Mouse (Mus musculus): ENCODE measurements at regions not wholly inside any gene's neighbourhood (a gene's known extent, or its start where the extent isn't known, plus 50 kb on each side); places are given as distances from the start of the nearest gene placed in this dataset.

DNA sequence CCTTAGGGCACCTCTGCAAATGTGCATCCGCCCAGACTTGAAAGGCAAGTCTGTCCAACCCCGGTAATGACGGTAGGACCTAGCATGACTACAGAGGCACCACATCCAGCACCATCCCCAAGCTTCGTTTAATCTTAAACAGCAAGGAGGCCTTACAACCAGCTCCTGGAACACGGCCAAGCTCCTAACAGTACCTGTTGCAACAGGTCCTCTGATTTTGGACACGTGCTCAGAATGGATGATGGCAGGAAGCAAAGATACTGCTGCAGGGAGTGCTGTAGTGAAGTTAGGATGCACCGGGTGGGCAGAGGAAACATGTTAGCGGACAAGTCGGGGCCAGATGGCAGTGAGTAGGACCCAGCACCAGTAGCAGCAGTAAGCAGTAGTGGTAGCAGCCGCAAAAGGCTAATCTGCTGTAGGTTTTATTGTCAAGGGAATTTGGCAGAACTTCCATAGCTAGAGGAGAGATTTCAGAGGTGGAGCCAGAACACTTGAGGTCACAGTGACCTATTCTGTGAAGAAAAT lies 2813.5 kb upstream of the Gm7489 start:
- no peak for ATAC-seq (replicated peaks; ENCODE audit: low FRiP score)
- no peak for DNase-seq (ENCODE audit: low spot score)
- Histone ChIP-seq H3K9ac (ENCODE audit: low read depth, low read length) (no peak overlapping the region), H3K36me3 (ENCODE audit: control insufficient read depth, insufficient read depth, low read length) (no peaks in the 10 kb centered on the region), H3K4me1 (replicated peaks; ENCODE audit: control insufficient read depth, insufficient read depth, low read length) (no peaks in the 10 kb centered on the region), H3K9me3 (ENCODE audit: control insufficient read depth, low read length) (no peaks in the 10 kb centered on the region), H3K27ac (ENCODE audit: low read depth, low read length) (no peak overlapping the region), H3K4me3 (ENCODE audit: low read depth, low read length) (no peak overlapping the region), H3K27me3 (replicated peaks; ENCODE audit: control insufficient read depth, insufficient read depth, low read length) (no peaks in the 10 kb centered on the region), H3K4me2 (no peak overlapping the region)
- 83% methylated on average over 10 of the region's 10 CpGs for WGBS

DNA sequence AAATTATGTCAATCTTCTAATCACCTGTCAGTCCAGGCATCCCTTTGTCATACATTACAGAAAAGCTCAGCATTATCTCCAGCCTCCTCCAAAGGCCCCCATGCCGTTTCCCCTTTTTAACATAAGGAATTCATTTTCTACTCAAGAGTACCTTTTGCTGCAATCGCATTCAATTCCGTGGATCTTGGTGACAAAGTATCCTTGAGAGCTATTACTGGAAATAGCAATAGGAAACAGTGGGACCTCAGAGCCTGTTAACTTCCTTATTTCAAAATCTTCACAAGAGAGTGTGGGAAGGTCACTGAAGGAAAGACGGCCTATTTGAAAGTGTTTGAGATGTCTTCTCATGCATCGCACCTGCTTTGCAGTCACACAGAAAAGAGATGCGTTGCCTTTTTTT lies 2811.0 kb upstream of the Gm7489 start:
- no peak overlapping the region for H3K4me2 ChIP-seq
- ATAC-seq (replicated peaks; ENCODE audit: low FRiP score) (no peak), DNase-seq (ENCODE audit: low spot score) (no peak)
- H3K27ac ChIP-seq (ENCODE audit: low read depth, low read length): no peak overlapping the region
- WGBS: 50% methylated on average over 6 of the region's 6 CpGs
- H3K9ac ChIP-seq (ENCODE audit: low read depth, low read length): no peak overlapping the region
- no peak overlapping the region for H3K4me3 ChIP-seq (ENCODE audit: low read depth, low read length)
- no peaks in the 10 kb centered on the region for H3K27me3 ChIP-seq (replicated peaks; ENCODE audit: control insufficient read depth, insufficient read depth, low read length)
- H3K36me3 ChIP-seq (ENCODE audit: control insufficient read depth, insufficient read depth, low read length): no peaks in the 10 kb centered on the region
- H3K4me1 ChIP-seq (replicated peaks; ENCODE audit: control insufficient read depth, insufficient read depth, low read length): no peaks in the 10 kb centered on the region
- H3K9me3 ChIP-seq (ENCODE audit: control insufficient read depth, low read length): no peaks in the 10 kb centered on the region

- Histone ChIP-seq H3K4me1 (replicated peaks; ENCODE audit: control insufficient read depth, insufficient read depth, low read length) (no peaks in the 10 kb centered on the region), H3K27me3 (replicated peaks; ENCODE audit: control insufficient read depth, insufficient read depth, low read length) (no peaks in the 10 kb centered on the region), H3K36me3 (ENCODE audit: control insufficient read depth, insufficient read depth, low read length) (no peaks in the 10 kb centered on the region), H3K27ac (ENCODE audit: low read depth, low read length) (no peak overlapping the region), H3K9me3 (ENCODE audit: control insufficient read depth, low read length) (no peaks in the 10 kb centered on the region), H3K4me2 (no peak overlapping the region), H3K4me3 (ENCODE audit: low read depth, low read length) (no peak overlapping the region), H3K9ac (ENCODE audit: low read depth, low read length) (no peak overlapping the region)
- WGBS: 67% methylated on average over 7 of the region's 7 CpGs
- DNase-seq (ENCODE audit: low spot score) (no peak), ATAC-seq (replicated peaks; ENCODE audit: low FRiP score) (no peak)
Observed at GRCm38 (mm10) chr15:51074196-51074595, 2810.5 kb upstream of the Gm7489 start.

GRCm38 (mm10) chr15:51083677-51084322 lies 2800.9 kb upstream of the Gm7489 start:
- H3K36me3 ChIP-seq (ENCODE audit: control insufficient read depth, insufficient read depth, low read length): no peaks in the 10 kb centered on the region
- no peaks in the 10 kb centered on the region for H3K4me1 ChIP-seq (replicated peaks; ENCODE audit: control insufficient read depth, insufficient read depth, low read length)
- H3K27me3 ChIP-seq (replicated peaks; ENCODE audit: control insufficient read depth, insufficient read depth, low read length): no peaks in the 10 kb centered on the region
- 49% methylated on average over 12 of the region's 12 CpGs for WGBS
- no peak overlapping the region for H3K9ac ChIP-seq (ENCODE audit: low read depth, low read length)
- DNase-seq (ENCODE audit: low spot score) (no peak), ATAC-seq (replicated peaks; ENCODE audit: low FRiP score) (no peak)
- H3K27ac ChIP-seq (ENCODE audit: low read depth, low read length): no peak overlapping the region
- H3K4me2 ChIP-seq: no peak overlapping the region
- no peak overlapping the region for H3K4me3 ChIP-seq (ENCODE audit: low read depth, low read length)
- no peaks in the 10 kb centered on the region for H3K9me3 ChIP-seq (ENCODE audit: control insufficient read depth, low read length)

DNA sequence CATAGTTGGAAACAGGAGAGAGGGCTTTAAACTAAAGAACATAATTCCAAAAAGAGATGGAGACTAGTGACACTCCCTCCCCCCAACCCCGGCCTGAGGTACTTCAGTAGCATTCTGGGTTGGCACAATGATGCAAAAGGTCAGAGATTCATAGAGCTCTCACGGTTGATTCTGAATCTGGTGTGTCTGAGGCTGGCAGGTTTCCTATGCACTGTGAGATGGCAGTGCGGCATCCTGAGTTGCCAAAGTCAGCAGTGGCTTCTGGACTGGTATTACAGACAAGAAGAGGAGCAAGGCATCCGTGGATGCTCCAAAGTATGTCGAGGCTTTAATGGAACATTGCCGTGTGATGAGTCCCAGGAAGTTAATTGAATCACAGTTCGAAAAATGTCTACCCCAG lies 2791.8 kb upstream of the Gm7489 start:
- Histone ChIP-seq H3K4me2 (no peak overlapping the region), H3K9me3 (ENCODE audit: control insufficient read depth, low read length) (no peaks in the 10 kb centered on the region), H3K9ac (ENCODE audit: low read depth, low read length) (no peak overlapping the region), H3K4me3 (ENCODE audit: low read depth, low read length) (no peak overlapping the region), H3K27ac (ENCODE audit: low read depth, low read length) (no peak overlapping the region), H3K4me1 (replicated peaks; ENCODE audit: control insufficient read depth, insufficient read depth, low read length) (no peaks in the 10 kb centered on the region), H3K36me3 (ENCODE audit: control insufficient read depth, insufficient read depth, low read length) (no peaks in the 10 kb centered on the region), H3K27me3 (replicated peaks; ENCODE audit: control insufficient read depth, insufficient read depth, low read length) (no peaks in the 10 kb centered on the region)
- DNase-seq (ENCODE audit: low spot score) (no peak), ATAC-seq (replicated peaks; ENCODE audit: low FRiP score) (no peak)
- WGBS: 80% methylated on average over 7 of the region's 7 CpGs

GRCm38 (mm10) chr15:51103948-51104347 lies 2780.8 kb upstream of the Gm7489 start:
- DNase-seq (ENCODE audit: low spot score) (no peak), ATAC-seq (replicated peaks; ENCODE audit: low FRiP score) (no peak)
- Histone ChIP-seq H3K27me3 (replicated peaks; ENCODE audit: control insufficient read depth, insufficient read depth, low read length) (no peaks in the 10 kb centered on the region), H3K27ac (ENCODE audit: low read depth, low read length) (no peak overlapping the region), H3K4me2 (no peak overlapping the region), H3K4me1 (replicated peaks; ENCODE audit: control insufficient read depth, insufficient read depth, low read length) (no peaks in the 10 kb centered on the region), H3K36me3 (ENCODE audit: control insufficient read depth, insufficient read depth, low read length) (no peaks in the 10 kb centered on the region), H3K9me3 (ENCODE audit: control insufficient read depth, low read length) (no peaks in the 10 kb centered on the region), H3K9ac (ENCODE audit: low read depth, low read length) (no peak overlapping the region), H3K4me3 (ENCODE audit: low read depth, low read length) (no peak overlapping the region)
- 77% methylated on average over 7 of the region's 7 CpGs for WGBS

DNA sequence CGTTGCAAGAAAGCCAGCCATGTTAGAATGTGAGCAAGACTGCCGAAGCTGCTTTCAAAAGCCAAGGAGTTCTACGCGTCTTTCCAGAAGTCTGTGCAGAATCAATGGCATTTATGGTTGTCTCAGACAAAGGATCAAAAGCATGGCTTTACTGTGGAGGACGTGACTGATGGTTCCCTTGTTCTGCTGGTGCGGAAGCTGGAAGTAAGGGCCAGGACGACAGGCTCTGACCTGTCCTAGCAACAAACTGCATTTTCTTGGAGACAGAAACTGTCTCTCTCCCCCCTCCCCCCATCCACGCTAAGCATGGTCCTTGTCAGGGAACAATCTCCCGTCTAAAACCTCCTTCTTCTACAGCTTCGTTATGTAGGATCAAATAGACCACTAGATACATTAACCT lies 2780.3 kb upstream of the Gm7489 start:
- Histone ChIP-seq H3K27me3 (replicated peaks; ENCODE audit: control insufficient read depth, insufficient read depth, low read length) (no peaks in the 10 kb centered on the region), H3K27ac (ENCODE audit: low read depth, low read length) (no peak overlapping the region), H3K4me1 (replicated peaks; ENCODE audit: control insufficient read depth, insufficient read depth, low read length) (no peaks in the 10 kb centered on the region), H3K4me2 (peak overlapping the region; percentile 25; the same call in 1 of the 2 replicates), H3K9ac (ENCODE audit: low read depth, low read length) (no peak overlapping the region), H3K9me3 (ENCODE audit: control insufficient read depth, low read length) (no peaks in the 10 kb centered on the region), H3K4me3 (ENCODE audit: low read depth, low read length) (no peak overlapping the region), H3K36me3 (ENCODE audit: control insufficient read depth, insufficient read depth, low read length) (no peaks in the 10 kb centered on the region)
- ATAC-seq (replicated peaks; ENCODE audit: low FRiP score): no peak
- no peak for DNase-seq (ENCODE audit: low spot score)
- WGBS: 36% methylated on average over 10 of the region's 10 CpGs

- H3K27ac ChIP-seq (ENCODE audit: low read depth, low read length): no peak overlapping the region
- H3K9ac ChIP-seq (ENCODE audit: low read depth, low read length): no peak overlapping the region
- ATAC-seq (replicated peaks; ENCODE audit: low FRiP score): no peak
- no peak overlapping the region for H3K4me3 ChIP-seq (ENCODE audit: low read depth, low read length)
- H3K9me3 ChIP-seq (ENCODE audit: control insufficient read depth, low read length): no peaks in the 10 kb centered on the region
- no peaks in the 10 kb centered on the region for H3K4me1 ChIP-seq (replicated peaks; ENCODE audit: control insufficient read depth, insufficient read depth, low read length)
- DNase-seq (ENCODE audit: low spot score): no peak
- no peak overlapping the region for H3K4me2 ChIP-seq
- H3K27me3 ChIP-seq (replicated peaks; ENCODE audit: control insufficient read depth, insufficient read depth, low read length): no peaks in the 10 kb centered on the region
- no peaks in the 10 kb centered on the region for H3K36me3 ChIP-seq (ENCODE audit: control insufficient read depth, insufficient read depth, low read length)
- WGBS: 54% methylated on average over 5 of the region's 5 CpGs
Observed at GRCm38 (mm10) chr15:51104796-51105195, 2779.9 kb upstream of the Gm7489 start.

DNA sequence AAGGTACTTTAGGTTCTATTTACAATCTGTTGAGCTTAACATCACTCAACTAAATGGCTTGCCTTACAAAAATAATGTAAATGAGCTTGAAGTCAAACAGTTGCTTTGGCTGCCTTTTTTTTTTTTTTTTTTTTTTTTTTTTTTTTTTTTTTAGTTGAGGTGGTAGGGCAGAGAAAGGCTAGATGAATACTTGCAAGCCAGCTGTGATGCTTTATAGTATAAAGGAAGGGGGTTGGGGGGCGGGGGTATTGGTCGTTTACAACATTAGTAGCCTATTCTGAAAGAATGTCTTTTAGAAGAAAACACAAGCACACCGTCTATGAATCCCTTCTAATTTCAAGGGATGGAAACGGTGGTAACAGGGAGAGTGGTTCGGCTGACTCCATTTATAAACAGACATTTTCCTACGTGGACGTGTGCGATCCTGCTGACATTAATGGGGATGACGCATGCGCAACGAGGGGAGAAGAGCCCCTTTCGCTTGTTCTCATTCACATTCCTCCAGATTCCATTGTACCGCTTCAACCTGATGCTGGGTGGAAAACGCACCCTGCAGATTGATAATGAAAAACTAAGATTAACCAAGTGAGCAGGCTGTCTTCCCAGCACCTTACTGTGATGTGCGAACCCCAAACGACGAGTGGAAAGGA lies 2779.2 kb upstream of the Gm7489 start:
- H3K9ac ChIP-seq (ENCODE audit: low read depth, low read length): no peak overlapping the region
- H3K27me3 ChIP-seq (replicated peaks; ENCODE audit: control insufficient read depth, insufficient read depth, low read length): no peaks in the 10 kb centered on the region
- H3K27ac ChIP-seq (ENCODE audit: low read depth, low read length): no peak overlapping the region
- 68% methylated on average over 17 of the region's 17 CpGs for WGBS
- H3K4me1 ChIP-seq (replicated peaks; ENCODE audit: control insufficient read depth, insufficient read depth, low read length): no peaks in the 10 kb centered on the region
- no peaks in the 10 kb centered on the region for H3K36me3 ChIP-seq (ENCODE audit: control insufficient read depth, insufficient read depth, low read length)
- no peak overlapping the region for H3K4me2 ChIP-seq
- ATAC-seq (replicated peaks; ENCODE audit: low FRiP score) (no peak), DNase-seq (ENCODE audit: low spot score) (no peak)
- H3K9me3 ChIP-seq (ENCODE audit: control insufficient read depth, low read length): no peaks in the 10 kb centered on the region
- no peak overlapping the region for H3K4me3 ChIP-seq (ENCODE audit: low read depth, low read length)

Data from liver, embryonic 11.5 days (tissue).